Mouse (Mus musculus) mesoderm, embryonic 11.5 days (tissue): ENCODE data around the gene Inpp5a.
"Not testable (repeated sequence)": the region's sequence is repeated elsewhere in the genome, so short reads cannot be mapped to it uniquely, and the experiment has no call there.

Experiments
- DNase-seq: peaks from one replicate; pipeline ENCODE4 v3.0.0-alpha.2; 2012; ENCODE audit warnings: low read depth, low spot score

Gene Inpp5a

DNA sequence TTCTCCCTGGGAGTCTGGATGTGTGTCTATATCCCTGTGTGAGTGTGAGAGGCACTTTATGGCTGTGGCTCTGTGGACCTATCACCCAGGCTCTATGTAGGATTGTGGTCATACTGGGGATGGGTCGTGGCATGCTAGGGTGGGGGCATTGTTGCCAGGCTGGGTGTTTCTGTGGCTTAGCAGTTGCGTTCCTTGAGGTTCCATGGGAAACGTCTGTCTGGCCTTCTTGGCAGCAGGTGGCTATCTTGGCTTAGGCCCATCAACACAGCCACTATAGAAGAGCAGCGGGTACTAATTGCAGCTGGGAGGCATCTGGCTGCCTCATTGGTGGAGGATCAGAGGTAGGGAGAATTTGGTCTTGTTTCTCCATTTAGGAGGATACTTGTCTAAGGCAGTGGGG is 10.7 kb downstream of the Inpp5a start:
- DNase-seq: no peak

DNA sequence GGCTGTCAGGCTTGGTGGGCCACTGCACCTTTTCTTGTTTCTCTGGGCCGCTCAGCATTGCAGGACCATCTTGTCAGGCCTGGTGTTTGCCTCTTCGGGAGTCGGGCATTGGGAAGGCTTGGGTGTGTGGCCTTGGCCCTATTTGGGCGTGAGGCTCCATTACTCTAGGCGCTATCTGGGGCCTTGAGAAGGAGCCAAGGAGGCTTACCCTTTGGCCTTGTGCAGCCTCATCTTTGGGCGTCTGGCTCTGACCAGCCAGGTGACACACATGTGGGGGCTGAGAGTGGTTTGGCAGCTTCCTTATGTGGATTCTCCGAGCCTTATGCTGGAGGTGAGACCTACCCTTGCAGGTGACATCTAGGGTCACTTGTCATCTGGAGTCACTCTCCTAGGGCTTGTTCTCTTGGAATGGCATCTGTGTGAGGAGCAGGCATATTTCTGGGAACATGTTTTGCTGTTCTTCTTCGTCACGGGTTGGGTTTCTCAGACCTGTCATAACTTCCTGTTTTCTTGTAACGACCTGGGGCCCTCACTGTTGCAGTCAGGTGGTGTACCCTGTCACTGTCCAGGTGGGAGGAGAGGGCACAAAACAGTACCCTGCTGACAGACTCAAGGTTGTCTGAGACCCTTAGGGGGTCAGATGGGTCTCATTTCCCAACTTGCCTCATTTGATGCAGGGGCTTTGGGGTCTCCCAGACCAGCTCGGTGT is 11.2 kb downstream of the Inpp5a start:
- no peak for DNase-seq

- no peak for DNase-seq
Observed at GRCm38 (mm10) chr7:139400926-139401325, 12.0 kb downstream of the Inpp5a start.

- no peak for DNase-seq
Observed at GRCm38 (mm10) chr7:139401791-139402190, 12.9 kb downstream of the Inpp5a start.

- DNase-seq: no peak
Observed at GRCm38 (mm10) chr7:139402721-139403120, 13.8 kb downstream of the Inpp5a start.

- DNase-seq: no peak
Observed at GRCm38 (mm10) chr7:139406581-139406980, 17.7 kb downstream of the Inpp5a start.

DNA sequence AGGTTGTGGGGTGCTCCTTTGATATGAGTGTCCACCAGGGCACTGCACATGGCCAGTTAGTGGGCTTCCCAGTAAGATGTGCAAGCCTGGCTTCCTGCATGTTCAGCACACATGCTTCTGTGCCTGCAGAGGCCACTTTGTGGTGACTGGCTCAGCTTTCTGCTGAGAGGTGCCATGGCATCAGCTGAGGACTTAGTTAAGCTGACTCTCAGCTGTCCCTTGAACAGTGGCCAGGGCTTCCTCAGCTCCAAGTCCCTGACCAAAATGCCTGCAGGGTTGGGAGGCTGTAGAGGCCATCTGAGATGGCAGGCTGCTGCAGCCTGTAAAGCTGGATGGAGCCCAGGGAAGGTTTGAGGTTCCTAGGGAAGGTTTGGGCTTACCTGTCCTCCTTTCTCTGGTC is 19.1 kb downstream of the Inpp5a start:
- no peak for DNase-seq

DNA sequence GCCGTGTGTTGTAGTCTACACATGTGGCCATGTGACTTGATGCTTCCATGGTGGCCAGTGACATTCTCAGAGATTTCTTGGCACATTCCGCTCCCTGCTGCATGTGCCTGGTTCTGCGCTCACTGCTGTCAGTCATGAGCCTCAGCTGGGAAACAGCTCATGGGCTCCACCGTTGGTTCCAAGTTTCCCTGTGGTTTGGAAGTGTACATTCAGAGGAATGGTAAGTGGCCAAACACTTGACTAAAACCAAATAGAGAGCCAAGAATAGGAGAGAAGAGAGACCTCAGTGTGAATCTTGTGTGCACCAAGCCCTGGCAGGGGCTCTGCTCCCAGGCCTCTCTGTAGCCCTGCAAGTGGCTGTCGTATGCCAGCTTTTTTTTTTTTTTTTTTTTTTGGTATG is 21.0 kb downstream of the Inpp5a start:
- DNase-seq: no peak

DNA sequence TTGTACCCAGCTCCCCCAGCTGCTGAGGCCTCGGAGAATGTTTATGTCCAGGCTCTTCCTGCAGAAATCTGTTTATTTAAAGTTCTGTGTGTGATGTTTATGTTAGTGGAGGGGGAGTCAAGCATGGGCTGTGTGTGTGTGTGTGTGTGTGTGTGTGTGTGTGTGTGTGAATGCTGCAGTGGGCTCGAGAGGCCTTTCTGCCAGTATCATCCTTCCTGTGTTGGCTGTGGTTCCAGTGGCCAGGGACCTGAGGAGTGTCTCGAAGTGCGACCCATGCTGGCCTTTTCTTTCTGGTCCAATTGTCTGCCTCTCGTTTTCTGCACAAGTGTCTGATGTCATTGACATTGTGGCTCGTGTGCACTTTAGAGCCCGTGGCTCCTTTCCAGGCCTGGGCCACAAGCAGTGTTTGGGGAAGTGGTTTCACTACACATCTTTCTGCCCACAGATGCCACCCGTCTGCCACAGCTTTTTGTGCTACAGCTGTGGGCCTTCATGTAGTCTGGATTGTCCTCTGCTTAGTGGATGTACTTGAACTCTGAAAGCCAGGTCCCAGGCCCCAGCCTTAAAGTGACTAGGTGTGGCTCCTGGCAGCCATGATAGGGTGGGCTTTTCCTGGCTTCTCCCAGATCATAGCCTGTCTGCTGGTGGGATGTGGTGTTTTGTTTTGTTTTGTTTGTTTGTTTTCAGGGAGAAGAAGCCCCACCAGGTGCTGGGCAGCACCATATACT is 23.5 kb downstream of the Inpp5a start:
- DNase-seq: no peak

GRCm38 (mm10) chr7:139413400-139413799 is 24.5 kb downstream of the Inpp5a start:
- no peak for DNase-seq

DNA sequence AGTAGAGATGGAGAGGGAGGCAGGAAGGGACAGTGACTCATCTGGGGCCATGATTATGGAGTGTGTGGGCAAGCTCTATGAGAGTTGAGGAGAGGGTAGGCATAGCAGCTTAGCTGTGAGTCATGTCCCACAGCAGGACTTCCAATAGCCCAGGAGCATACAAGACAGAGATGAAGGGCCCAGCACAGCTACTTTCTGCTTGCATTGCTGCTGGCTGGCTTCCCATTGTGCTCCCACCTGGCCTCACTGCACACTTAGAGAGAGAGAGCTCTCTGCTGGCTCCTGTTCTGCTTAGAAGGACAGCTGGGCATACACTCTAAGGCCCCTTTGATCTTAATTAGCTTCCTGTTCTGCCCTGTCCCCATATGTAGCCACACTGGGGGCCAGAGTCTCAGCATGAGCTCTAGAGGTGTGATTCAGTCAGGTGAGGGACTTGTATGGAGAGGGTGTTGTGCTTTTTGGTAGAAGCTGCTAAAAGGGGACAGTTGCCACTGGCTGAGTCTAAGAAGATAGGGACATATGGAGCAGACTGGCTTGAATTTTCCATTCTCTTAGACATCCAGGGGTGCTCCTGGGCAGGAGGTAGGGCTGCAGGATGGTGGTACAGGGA is 26.8 kb downstream of the Inpp5a start:
- no peak for DNase-seq

DNA sequence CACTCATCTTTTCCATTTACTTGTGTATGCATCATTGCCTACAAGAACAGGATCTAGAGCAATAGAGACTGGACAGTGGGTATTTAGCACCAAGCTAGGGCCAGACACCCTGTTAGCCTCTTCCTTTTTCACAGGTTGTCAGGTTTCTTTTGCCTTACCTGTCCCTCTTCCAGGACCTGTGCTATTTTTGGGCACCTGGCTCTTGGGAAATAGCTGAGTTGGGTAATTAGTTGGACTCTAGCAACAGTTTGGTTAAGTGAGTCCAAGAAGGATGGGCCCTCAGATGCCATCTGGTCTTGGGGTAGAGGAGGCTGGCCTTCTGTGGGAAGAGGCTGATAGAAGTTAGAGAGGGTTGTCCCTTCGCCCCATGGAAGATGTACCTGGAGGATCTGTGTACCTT is 29.5 kb downstream of the Inpp5a start:
- DNase-seq: no peak

- no peak for DNase-seq
Observed at GRCm38 (mm10) chr7:139422827-139423226, 33.9 kb downstream of the Inpp5a start.

GRCm38 (mm10) chr7:139434095-139434830 is 45.4 kb downstream of the Inpp5a start:
- DNase-seq: no peak

DNA sequence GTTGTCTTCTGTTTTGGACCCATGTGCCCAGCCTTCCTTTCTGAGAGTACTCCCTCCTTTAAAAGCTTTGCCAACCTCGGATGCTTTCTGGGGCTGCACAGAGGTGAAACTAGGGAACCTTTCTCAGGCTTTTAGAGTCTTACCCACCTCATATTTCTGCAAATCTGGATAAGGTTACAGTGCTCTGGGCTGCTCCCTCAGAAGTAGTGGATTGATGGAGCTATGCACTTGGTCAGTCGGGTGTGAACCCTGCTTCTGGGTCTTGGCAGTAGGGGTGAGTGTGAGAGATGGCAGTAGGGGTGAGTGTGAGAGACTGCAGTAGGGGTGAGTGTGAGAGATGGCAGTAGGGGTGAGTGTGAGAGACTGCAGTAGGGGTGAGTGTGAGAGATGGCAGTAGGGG is 46.0 kb downstream of the Inpp5a start:
- not testable (repeated sequence) for DNase-seq

DNA sequence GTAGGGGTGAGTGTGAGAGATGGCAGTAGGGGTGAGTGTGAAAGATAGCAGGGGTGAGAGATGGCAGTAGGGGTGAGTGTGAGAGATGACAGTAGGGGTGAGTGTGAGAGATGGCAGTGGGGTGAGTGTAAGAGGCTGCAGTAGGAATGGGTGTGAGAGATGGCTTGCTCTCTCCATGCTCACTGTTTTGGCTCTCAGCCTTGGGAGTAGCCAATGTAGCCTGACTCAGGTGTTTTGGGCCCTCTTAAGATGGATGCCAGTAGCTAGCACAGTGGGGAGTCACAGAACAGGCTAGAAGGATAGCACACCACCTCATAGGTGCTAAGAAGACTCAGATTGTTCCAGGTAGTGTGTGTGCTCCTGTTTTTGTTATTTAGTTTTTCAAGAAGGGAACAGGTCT is 46.8 kb downstream of the Inpp5a start:
- DNase-seq: no peak

DNA sequence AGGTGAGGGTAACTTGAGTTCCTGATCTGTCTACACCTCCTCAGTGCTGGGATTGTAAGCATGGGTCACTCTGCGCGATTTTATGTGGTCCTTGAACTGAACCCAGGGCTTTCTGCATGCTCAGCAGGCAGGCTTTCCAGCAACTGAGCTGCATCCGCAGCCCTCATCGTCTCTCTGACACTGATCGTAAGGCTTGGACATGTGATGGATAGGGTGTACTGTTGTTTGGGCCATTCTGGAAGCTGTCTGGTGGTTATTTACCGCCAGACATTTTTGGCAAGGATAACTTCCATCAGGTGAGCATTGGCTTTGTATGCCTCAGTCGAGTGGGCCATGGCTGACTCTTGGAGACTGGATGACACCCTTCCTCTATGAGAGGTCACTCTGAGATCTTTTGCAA is 48.0 kb downstream of the Inpp5a start:
- DNase-seq: no peak

DNA sequence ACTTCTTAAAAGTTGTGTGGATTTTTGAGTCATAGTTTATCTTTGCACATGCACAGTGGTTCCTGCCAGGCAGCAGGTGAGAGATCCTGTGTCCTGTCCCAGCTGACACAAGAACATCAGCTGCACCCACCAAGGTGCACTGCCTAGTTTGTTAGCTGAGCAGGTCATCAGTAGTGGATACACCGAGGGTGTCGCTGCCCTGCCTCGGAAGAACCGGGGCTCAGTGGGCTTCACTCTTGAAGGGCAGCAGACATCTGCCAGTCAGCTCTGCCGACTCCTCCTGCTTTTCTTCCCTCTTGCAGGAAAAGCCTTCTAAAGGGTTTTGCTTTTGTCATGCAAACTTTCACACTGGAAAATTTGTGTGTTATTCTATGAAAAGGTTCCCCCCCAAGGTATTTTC is 48.6 kb downstream of the Inpp5a start:
- no peak for DNase-seq

DNA sequence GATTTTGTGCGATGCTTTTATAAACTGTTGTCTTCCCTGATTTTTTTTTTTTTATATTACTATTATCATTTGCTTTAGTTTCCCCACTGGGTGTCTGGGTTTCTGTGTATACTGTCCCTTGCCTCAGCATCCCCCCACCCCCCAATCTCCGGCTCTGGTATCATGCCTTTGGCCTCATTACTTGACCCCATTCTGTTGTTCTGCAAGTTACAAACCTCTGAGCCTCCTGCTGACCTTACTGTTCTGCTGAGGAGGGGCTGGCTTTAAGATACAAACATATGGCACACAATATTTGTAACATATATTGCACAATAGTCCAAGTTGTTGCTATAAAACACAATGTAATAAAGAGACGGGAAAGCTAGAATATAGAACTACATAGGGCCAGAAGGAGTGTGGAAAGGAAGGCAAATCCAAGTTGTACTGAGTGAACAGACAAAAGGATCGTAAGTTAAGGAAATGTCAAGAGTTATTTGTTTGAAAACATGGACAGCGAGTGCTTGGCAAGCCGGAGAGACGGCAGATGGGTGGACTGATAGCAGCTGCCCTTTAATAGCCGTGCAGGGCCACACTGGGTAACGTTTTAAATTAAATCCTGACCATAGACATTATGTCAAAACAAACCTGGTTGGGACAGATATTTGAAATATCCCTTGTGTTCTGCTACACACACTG is 49.2 kb downstream of the Inpp5a start:
- DNase-seq: no peak

DNA sequence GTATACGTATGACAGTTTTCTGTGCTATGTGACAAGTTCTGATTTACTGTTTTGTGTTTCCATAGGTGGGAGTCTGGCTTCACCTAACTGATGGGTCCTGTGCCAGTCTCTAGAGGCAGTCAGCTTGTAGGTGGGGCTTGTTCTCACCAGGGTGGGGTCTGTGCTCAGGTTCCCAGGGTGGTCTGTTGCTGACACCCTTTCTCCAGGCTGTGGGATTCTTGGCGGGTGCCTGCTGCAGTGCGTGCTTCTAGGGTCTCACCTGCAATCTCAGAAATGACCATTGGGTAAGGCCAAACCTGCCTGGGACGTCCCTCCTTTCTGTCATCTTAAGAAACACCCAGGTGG is 49.7 kb downstream of the Inpp5a start:
- no peak for DNase-seq

DNA sequence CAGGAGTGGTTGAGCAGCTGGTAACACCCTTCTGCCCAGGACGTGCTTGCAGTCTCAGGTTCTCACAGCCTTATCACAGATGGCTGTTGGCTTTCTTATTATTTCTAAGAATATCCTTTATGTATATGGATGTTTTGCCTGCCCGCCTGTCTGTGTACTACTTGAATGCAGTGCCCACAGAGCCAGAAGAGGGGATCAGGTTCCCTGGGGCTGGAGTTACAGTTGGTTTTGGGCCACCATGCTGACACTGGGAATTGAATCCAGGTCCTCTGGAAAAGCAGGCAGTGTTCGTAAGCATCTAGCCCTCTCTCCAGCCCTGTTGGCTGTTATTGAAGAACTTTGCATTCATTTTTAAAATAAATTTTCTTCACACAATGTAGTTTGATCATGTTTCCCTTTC is 50.1 kb downstream of the Inpp5a start:
- no peak for DNase-seq
